Mouse (Mus musculus) embryonic fibroblast, embryonic 13.5 days (primary cell): ENCODE measurements around the gene Ralgps1.

Source experiments
- CTCF ChIP-seq: IDR thresholded peaks from 2 replicates; pipeline ENCODE4 v1.5.1; 2011; ENCODE audit warnings: mild to moderate bottlenecking, control low read depth, low read length, moderate library complexity, borderline replicate concordance; ENCODE audit not compliant: insufficient read depth
- POLR2A ChIP-seq: IDR thresholded peaks from 2 replicates; pipeline ENCODE4 v1.6.1; 2011; ENCODE audit warnings: low read depth, mild to moderate bottlenecking, control low read depth, low read length, moderate library complexity

- TF ChIP-seq CTCF (no peak), POLR2A (no peak)
These were observed 41.7 kb downstream of the Ralgps1 start for GRCm38 (mm10) chr2:33329622-33330021.
